Mouse (Mus musculus): ENCODE measurements around the gene Rps6kb2. TPM values are rescaled to one million over a fixed set of nuclear protein-coding genes. Genes with fewer than 3 reads are reported as not detected.

Gene Rps6kb2
- polyA plus RNA-seq, 1 experiment from 2014 or later, result 77.0 TPM

DNA sequence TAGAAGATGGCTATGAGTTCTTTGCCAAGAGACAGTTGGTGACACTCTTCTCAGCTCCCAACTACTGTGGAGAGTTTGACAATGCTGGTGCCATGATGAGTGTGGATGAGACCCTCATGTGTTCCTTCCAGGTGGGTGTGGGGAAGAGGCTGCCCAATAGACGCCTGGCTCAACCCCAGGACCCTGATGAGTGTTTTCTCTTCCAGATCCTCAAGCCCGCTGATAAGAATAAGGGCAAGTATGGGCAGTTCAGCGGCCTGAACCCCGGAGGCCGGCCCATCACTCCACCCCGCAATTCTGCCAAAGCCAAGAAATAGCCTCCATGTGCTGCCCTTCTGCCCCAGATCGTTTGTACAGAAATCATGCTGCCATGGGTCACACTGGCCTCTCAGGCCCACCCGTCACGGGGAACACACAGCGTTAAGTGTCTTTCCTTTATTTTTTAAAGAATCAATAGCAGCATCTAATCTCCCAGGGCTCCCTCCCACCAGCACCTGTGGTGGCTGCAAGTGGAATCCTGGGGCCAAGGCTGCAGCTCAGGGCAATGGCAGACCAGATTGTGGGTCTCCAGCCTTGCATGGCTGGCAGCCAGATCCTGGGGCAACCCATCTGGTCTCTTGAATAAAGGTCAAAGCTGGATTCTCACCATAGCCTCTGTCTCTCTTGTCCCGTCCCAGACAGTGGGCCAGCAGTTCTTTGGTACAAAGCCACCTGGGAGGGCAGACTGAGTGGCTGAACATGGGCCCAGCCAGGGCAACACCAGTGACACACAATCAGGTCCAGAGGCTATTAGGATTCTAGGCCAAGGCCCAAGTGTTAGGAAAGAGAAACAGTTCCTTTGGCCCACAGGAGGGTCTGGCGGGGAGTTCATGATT lies 31.9 kb upstream of the Rps6kb2 start:
- H3K4me3 ChIP-seq, result no peak overlapping the region
- H3K36me3 ChIP-seq, result peaks cover 72% of the 10 kb centered on the region
- H3K27me3 ChIP-seq (ENCODE audit: insufficient read depth, poor library complexity, severe bottlenecking), result no peaks in the 10 kb centered on the region
- no peaks in the 10 kb centered on the region for H3K9me3 ChIP-seq
- no peak overlapping the region for H3K27ac ChIP-seq
- peaks cover 50% of the 10 kb centered on the region for H3K4me1 ChIP-seq (replicated peaks)
- 84% methylated on average over 12 of the region's 12 CpGs for WGBS
- no peak for DNase-seq (ENCODE audit: low spot score)

DNA sequence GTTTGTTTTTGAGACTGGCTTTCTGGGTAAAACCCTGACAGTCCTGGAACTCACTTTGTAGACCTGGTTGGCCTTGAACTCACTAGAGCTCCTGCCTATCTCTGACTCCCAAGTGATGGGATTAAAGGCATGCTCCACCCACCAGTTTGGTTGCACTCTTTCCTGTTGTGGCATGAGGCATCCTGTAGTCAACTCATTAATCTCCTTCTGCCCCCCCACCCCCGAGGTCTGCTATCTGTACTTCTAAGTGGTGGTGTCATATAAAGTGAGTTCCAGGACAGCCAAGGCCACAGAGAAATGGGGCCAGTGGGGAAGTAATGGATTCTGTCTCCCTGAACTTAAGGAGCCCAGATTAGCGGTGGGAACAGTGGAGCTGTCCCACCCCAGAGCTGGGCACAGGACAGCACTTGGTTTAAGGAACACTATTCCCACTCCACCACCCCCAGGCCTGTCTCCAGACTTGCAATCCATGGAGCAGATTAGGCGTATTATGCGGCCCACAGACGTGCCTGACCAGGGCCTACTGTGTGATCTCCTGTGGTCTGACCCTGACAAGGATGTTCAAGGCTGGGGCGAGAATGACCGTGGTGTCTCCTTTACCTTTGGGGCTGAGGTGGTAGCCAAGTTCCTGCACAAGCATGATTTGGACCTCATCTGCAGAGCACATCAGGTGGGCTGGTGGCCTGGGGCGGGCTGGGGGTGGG lies 31.0 kb upstream of the Rps6kb2 start:
- DNase-seq (ENCODE audit: low spot score), result no peak
- Histone ChIP-seq H3K27me3 (ENCODE audit: insufficient read depth, poor library complexity, severe bottlenecking) (no peaks in the 10 kb centered on the region), H3K9me3 (no peaks in the 10 kb centered on the region), H3K4me3 (peak overlapping the region; percentile 95), H3K27ac (no peak overlapping the region), H3K36me3 (peaks cover 63% of the 10 kb centered on the region), H3K4me1 (replicated peaks) (peaks cover 43% of the 10 kb centered on the region)
- 90% methylated on average over 8 of the region's 8 CpGs for WGBS

DNA sequence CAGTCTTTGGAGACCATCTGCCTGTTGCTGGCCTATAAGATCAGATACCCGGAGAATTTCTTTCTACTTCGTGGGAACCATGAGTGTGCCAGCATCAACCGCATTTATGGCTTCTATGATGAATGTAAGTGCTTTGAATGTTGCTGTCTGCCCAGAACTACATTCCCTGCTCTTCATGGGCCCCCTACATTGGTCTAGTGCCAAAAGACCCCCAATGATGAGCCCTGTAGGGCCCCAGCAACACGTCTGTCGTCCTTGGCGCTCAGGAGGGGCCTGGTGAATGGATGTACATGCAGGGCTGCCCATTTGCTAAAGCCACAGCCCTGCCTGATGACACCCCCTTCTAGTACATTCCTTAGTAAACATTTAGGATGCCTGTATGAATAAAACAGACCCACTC lies 30.0 kb upstream of the Rps6kb2 start:
- Histone ChIP-seq H3K9me3 (no peaks in the 10 kb centered on the region), H3K4me1 (replicated peaks) (peaks cover 43% of the 10 kb centered on the region), H3K27ac (peak overlapping the region; percentile 97), H3K27me3 (ENCODE audit: insufficient read depth, poor library complexity, severe bottlenecking) (no peaks in the 10 kb centered on the region), H3K4me3 (peak overlapping the region; percentile 95), H3K36me3 (peaks cover 53% of the 10 kb centered on the region)
- WGBS, result 72% methylated on average over 6 of the region's 6 CpGs
- DNase-seq (ENCODE audit: low spot score), result no peak

DNA sequence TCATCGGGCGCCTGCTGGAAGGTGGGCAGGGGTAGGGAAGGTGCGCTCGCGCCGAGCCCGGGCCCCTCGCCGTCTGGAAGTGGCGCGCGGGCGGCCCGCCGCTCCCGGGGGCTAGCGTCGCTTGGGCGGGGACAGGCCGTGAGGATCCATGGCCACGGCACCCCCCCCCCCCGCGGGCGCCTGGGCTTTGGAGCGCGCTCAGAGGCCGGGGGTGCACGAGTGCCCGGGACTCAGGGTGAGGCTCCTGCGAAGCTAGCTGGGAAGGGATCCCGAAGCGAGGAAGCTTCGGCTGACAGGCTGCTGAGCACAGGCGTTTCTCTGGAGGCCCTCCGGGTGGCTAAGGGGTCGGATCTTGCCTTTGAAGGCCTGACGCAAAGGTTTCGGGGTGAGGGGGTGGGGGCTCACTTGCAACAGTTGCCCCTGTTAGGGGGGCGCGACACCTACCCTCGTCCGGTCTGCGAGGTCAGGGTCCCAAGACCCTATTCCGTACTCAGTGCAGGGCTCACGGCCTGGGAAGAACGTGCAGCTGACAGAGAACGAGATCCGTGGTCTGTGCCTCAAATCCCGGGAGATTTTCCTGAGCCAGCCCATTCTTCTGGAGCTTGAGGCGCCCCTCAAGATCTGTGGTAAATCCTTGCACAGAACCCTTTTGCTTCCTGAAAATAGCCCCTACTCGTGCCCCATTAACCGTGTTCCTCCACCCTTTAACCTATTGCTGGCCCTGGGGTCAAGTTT lies 29.3 kb upstream of the Rps6kb2 start:
- peaks cover 46% of the 10 kb centered on the region for H3K36me3 ChIP-seq
- H3K4me1 ChIP-seq (replicated peaks), result peaks cover 43% of the 10 kb centered on the region
- peak overlapping the region; percentile 97 for H3K27ac ChIP-seq
- peak overlapping the region; percentile 95 for H3K4me3 ChIP-seq
- H3K9me3 ChIP-seq, result no peaks in the 10 kb centered on the region
- 1% methylated on average over 52 of the region's 52 CpGs for WGBS
- no peak for DNase-seq (ENCODE audit: low spot score)
- no peaks in the 10 kb centered on the region for H3K27me3 ChIP-seq (ENCODE audit: insufficient read depth, poor library complexity, severe bottlenecking)

DNA sequence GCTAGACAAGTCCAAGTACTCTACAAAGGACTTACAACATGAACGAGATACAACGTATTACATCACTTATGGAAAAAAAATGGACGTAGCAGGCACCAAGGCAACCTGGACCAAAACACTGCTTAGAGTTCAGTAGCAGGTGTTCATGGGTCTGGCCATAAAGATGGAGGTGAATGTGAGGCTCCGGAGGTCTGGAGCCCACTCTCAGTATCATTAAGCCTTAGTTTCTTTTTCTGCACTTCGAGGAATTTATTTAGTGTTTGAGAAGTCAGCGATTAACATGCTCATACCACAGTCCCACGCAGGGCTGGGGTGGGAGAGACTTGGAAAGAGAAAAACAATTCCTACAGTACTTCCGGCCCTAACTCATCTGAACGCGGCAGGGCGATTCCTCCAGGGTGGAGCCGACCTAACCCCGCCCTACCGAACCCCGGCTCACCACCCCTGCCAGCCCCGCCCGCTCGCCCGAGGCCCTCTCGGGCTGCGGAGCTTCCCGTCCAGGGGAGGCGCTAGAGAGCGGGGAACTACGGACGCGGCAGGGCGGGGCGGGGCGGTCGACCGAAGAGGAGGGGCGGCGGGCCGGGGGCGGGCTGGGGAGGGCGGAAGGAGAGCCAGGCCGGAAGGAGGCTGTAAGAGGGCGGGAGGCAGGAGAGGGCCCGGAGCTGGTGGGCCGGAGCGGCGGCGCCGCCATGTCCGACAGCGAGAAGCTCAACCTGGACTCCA lies 28.5 kb upstream of the Rps6kb2 start, which contains the start of gene Ppp1ca:
Ppp1ca (plus strand) TSS at position 538 of the 723 bp plus-strand sequence.
- Histone ChIP-seq H3K36me3 (peaks cover 38% of the 10 kb centered on the region), H3K4me3 (peak within 1 kb of the TSS; percentile 95), H3K27ac (peak within 1 kb of the TSS; percentile 97), H3K9me3 (no peaks in the 10 kb centered on the region), H3K27me3 (ENCODE audit: insufficient read depth, poor library complexity, severe bottlenecking) (no peaks in the 10 kb centered on the region), H3K4me1 (replicated peaks) (peaks cover 42% of the 10 kb centered on the region)
- WGBS, result 7% methylated on average over 46 of the region's 47 CpGs
- DNase-seq (ENCODE audit: low spot score), result peak; percentile 97

DNA sequence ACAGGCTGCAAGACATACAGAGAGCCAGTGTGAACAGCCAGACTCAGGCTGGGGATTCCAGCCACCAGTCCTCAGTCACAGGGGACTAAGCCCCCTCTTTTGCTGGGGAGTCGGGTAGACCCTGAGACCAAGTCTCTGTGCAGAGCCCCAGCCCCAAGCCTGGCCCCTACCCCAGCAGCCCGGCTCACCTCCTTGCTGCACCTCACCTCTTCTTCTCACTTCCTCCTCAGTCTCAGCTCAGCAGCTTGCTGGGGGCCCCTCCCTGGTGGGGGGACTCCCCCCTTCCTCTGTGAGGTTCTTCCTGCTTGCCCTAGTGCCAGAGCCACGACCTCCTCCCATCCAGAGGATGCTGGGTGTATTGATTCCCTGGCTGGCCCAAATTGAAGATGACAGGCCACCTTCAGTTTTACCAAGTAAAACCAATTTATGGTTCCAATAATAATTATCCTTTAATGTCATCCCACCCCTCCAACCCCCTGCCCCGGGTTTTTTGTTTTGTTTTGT lies 27.7 kb upstream of the Rps6kb2 start, which contains the start of gene Tbc1d10c:
Tbc1d10c (minus strand) TSS at position 454 of the 504 bp plus-strand sequence.
- peaks cover 35% of the 10 kb centered on the region for H3K4me1 ChIP-seq (replicated peaks)
- H3K36me3 ChIP-seq, result peaks cover 30% of the 10 kb centered on the region
- WGBS, result 70% methylated on average over 4 of the region's 4 CpGs
- no peak for DNase-seq (ENCODE audit: low spot score)
- no peaks in the 10 kb centered on the region for H3K9me3 ChIP-seq
- peak within 1 kb of the TSS; percentile 97 for H3K27ac ChIP-seq
- H3K4me3 ChIP-seq, result peak within 1 kb of the TSS; percentile 95
- no peaks in the 10 kb centered on the region for H3K27me3 ChIP-seq (ENCODE audit: insufficient read depth, poor library complexity, severe bottlenecking)

DNA sequence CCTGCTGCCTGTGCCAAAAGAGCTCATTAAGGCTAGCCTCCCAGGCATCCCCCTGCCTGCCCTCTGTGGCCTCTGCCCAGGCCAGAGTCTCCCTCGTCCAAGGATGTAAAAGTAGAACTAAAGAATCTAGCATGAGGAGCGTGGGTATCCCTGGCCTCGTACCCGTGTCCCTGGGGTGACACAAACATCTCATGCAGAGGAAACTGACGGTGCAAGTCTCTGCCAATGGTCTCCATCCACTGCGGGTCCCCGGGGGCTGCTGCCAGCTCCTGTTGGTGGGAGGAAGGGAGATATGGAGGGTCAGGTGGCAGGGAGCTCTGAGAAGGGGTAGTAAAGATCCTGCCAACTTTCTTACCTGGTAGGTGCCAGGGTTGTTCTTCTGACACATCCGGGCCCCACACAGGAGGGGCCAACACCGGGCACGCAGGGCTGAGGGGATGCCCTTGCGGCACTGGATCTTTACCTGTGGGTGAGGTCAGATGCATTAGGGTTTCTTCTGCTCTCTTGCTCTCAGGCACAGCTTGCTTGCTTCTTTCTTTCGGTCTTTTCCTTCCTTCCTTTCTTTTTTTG lies 26.0 kb upstream of the Rps6kb2 start:
- H3K4me3 ChIP-seq, result no peak overlapping the region
- no peaks in the 10 kb centered on the region for H3K27me3 ChIP-seq (ENCODE audit: insufficient read depth, poor library complexity, severe bottlenecking)
- no peak for DNase-seq (ENCODE audit: low spot score)
- H3K36me3 ChIP-seq, result peaks cover 13% of the 10 kb centered on the region
- no peaks in the 10 kb centered on the region for H3K9me3 ChIP-seq
- H3K4me1 ChIP-seq (replicated peaks), result peaks cover 45% of the 10 kb centered on the region
- no peak overlapping the region for H3K27ac ChIP-seq
- WGBS, result 88% methylated on average over 12 of the region's 12 CpGs

DNA sequence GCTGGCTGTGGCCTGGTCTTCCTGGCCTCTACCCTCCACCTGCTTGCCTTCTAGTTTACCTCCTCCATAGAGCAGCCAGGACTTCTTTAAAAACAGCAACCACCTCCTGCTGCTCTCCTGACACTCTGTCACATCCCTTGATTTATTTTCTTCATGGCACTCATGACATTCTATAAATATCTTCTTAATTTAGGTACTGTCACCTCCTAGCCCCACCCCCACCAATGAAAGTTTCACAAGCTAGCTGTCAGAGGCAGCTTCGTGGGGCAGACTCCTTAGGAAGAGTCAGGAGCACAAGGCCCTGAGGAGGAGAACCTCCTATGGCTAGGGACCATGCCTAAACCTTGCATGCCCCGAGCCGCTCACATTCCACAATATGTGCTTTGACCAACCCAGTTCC lies 24.1 kb upstream of the Rps6kb2 start:
- Histone ChIP-seq H3K27ac (no peak overlapping the region), H3K4me3 (no peak overlapping the region), H3K9me3 (no peaks in the 10 kb centered on the region), H3K27me3 (ENCODE audit: insufficient read depth, poor library complexity, severe bottlenecking) (no peaks in the 10 kb centered on the region), H3K4me1 (replicated peaks) (peaks cover 36% of the 10 kb centered on the region), H3K36me3 (no peaks in the 10 kb centered on the region)
- DNase-seq (ENCODE audit: low spot score), result no peak
- WGBS, result 76% methylated on average over 3 of the region's 3 CpGs

DNA sequence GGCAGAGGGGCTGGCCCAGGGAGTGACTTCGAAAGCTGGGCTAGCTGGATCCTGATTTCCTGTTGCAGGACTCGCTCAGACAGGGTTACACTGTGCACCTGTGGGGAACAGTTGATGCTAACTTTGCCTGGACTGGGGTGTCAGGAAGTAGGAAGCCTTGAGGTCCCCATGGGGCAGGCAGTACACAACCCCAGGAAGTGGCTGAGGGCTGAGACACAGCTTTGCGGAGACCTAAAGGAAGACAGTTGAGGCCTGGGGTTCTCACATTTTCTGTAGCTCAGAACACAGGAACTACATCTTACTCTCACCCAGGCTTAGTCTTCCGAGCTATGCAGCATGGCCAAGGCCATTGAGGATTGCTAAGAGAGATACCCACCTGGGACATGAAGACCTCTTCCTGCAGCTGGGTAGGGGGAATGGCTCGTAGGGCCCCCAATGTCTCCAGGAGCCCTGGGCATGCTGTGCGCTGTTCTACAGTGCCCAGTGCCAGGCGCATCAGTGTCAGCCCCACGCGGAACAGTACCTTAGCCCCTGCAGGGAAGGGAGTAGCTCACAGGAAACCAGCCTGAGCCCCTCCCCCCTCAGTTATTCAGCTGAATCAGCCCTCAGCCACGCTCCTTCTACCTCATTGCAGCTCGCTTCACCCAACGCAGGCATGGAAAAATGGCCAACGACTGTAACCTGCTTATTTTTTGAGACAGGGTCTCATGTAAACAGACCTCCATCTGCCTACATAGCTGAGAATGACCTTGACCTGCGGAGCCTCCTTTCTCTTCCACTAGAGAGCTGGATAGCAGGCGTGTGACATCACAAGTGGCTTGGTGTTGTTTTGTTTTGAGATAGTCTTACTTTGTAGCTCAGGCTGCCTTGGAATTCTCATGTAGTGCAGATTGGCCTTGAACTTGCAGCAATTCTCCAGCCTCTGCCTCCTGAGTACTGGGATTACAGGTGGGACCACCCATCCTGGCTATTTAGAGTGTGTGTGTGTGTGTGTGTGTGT lies 22.1 kb upstream of the Rps6kb2 start:
- 61% methylated on average over 15 of the region's 15 CpGs for WGBS
- Histone ChIP-seq H3K27ac (peak overlapping the region; percentile 16; the same call in 1 of the 2 replicates), H3K4me3 (no peak overlapping the region), H3K36me3 (no peaks in the 10 kb centered on the region), H3K9me3 (no peaks in the 10 kb centered on the region), H3K27me3 (ENCODE audit: insufficient read depth, poor library complexity, severe bottlenecking) (no peaks in the 10 kb centered on the region), H3K4me1 (replicated peaks) (peaks cover 28% of the 10 kb centered on the region)
- no peak for DNase-seq (ENCODE audit: low spot score)

DNA sequence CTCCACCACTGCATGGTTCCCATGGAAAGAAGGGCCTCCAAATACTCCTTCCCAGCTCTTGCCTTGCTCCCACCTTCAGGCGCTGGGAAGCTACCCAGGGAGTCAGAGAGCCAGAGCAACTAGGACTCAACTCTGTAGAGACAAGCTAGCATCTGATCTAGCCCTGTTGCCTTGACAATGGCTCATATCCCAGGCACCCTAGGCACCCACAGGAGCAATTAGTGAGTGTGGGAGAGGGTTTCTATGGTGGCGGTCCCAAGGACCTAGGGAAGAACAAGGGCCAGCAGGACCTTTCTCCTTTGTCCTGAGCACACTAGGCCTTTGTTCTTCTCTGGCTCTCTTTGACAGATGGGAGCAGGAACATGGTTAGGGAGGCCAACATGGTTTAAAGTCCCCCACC lies 20.5 kb upstream of the Rps6kb2 start:
- no peaks in the 10 kb centered on the region for H3K27me3 ChIP-seq (ENCODE audit: insufficient read depth, poor library complexity, severe bottlenecking)
- H3K4me3 ChIP-seq, result no peak overlapping the region; the same call in 1 of the 2 replicates
- no peaks in the 10 kb centered on the region for H3K36me3 ChIP-seq
- DNase-seq (ENCODE audit: low spot score), result no peak
- peaks cover 28% of the 10 kb centered on the region for H3K4me1 ChIP-seq (replicated peaks)
- peak overlapping the region; percentile 37 for H3K27ac ChIP-seq
- WGBS, result 74% methylated on average over 2 of the region's 2 CpGs
- no peaks in the 10 kb centered on the region for H3K9me3 ChIP-seq

DNA sequence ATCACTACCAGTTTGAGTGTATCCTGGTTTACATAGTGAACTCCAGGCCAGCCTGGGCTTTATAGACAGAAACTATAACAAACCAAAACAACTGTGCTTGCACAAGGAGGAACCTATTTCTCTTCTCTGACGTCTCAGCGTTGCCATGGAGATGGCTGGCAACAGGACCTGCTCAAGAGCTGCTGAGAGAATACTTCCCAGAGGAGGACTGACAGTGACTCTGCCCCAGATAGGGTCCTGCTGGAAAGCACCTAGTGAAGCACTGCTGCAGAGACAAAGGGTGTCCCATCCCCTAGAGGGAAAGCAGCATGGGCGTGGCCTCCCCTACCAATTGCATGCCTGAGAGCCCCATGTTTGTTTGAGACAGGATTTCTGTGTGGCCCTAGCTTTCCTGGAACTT lies 18.7 kb upstream of the Rps6kb2 start:
- H3K9me3 ChIP-seq, result no peaks in the 10 kb centered on the region
- WGBS, result 34% methylated on average over 3 of the region's 3 CpGs
- peaks cover 28% of the 10 kb centered on the region for H3K4me1 ChIP-seq (replicated peaks)
- no peak overlapping the region for H3K4me3 ChIP-seq
- H3K27me3 ChIP-seq (ENCODE audit: insufficient read depth, poor library complexity, severe bottlenecking), result peaks cover under 1% of the 10 kb centered on the region; the same call in 1 of the 2 replicates
- peak overlapping the region; percentile 23; the same call in 1 of the 2 replicates for H3K27ac ChIP-seq
- H3K36me3 ChIP-seq, result no peaks in the 10 kb centered on the region
- DNase-seq (ENCODE audit: low spot score), result no peak

Data from hindbrain, embryonic 10.5 days (tissue).